Mouse (Mus musculus): ENCODE measurements around the gene Mdh1. TPM values are rescaled to one million over a fixed set of nuclear protein-coding genes. Genes with fewer than 3 reads are reported as not detected.

Mdh1 gene
- 319 and 339 TPM in 2 replicates for polyA plus RNA-seq (2012; rRNA removed)

- peak; percentile 89 for DNase-seq (ENCODE audit: low read depth)
Observed at GRCm38 (mm10) chr11:21571700-21572381, at the start of gene Mdh1, which contains the start of gene Wdpcp. TSS of gene Mdh1 (minus strand) at chr11:21572367. TSS of gene Wdpcp (plus strand) at chr11:21572235.

DNA sequence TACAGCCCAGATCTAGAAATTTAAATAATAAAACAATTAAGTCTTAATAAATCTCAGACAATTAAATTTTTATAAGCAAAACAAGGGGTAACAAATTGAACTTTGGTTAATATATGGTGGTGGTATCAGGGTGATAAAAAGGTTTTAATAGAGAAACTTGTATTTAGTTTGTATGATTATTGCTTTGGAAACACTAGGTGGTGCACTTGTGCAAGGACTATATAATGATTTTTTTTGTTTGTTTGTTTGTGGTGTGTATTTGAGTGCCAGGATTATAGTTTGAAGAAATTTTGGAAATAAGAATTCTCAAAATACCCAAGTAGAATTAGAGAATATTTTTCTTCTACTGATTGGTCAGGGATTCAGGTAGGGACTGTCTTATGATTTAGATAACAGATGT, 43.7 kb upstream of the Mdh1 start:
- no peak for DNase-seq (ENCODE audit: low read depth)

- DNase-seq (ENCODE audit: low read depth) = no peak
Observed at GRCm38 (mm10) chr11:21602497-21602896, 30.3 kb upstream of the Mdh1 start.

DNA sequence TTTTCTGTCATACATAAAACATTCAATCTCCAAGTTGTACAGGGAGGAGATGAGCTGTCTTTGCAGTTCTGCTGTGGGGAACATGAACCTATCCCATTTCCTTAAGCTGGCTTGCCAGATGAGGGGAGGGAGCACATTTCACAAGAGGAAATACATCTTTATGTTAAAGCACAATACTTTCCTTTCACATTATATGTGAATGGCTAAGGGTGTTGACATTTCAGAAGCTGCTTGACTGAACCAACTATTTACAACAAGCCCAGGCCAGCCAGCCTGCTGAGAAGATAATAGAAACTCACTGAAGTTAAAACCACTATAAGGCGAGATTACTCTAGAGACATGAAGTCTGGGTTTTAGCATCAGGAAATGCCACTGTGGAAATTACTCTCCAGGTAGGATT, 11.1 kb upstream of the Mdh1 start:
- DNase-seq (ENCODE audit: low read depth) = no peak

DNA sequence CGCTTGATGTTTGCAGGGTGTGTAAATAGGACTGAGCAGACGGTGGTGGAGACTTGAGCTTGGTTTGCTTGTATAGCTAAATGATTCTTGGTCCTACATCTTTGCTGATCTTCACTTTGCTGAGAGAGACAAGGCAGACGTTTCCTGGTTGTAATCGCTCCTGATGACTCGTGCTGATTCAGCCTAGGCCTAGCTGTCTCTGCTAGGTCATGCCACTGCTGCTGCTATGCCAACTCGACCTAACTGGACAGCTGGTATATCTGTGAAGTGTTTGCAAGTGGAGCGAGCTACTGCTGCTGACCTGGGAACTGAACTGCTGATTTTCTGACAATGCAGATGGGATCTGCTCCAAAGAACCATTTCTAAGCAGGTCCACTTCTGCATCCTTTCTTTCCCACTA, 9.3 kb upstream of the Mdh1 start:
- no peak for DNase-seq (ENCODE audit: low read depth)

DNA sequence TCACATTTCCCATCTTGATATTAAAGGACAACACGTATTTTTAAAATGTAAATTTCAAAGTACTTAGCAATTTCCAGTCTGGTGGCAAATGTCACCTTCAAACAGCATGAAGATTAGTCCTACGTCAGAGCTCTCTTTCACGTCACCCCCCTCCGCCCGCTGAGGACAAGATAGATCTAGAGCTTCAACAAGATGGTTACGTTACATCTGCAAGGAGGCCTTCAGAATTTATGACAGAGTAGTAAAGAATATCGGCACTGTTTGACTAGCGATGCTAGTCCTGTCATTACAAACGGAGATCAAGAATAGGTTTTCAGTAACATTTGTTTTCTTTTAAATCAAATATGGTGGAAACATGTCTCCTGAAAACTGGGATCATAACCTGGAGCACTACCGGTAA, 1.2 kb downstream of the Mdh1 start:
- no peak for DNase-seq (ENCODE audit: low read depth)

DNA sequence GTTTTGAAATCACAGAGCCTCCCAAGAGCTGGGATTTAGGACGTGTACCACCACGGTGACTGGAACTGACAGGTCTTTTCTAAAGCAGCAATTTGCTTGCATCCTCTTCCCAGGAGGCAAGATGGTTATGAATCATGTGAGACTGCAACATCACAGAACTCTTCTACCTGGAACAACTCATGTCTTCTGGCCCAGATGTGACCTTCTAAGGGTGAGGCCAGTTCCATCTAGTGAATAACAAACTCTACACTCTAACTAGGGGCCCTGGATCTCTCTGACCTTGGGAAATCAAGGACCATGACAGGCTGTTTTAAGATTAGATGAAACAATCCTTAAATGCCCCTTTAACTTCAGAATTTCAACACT, 2.1 kb downstream of the Mdh1 start:
- no peak for DNase-seq (ENCODE audit: low read depth)

GRCm38 (mm10) chr11:21569456-21570108, 2.6 kb downstream of the Mdh1 start:
- DNase-seq (ENCODE audit: low read depth) = no peak

DNA sequence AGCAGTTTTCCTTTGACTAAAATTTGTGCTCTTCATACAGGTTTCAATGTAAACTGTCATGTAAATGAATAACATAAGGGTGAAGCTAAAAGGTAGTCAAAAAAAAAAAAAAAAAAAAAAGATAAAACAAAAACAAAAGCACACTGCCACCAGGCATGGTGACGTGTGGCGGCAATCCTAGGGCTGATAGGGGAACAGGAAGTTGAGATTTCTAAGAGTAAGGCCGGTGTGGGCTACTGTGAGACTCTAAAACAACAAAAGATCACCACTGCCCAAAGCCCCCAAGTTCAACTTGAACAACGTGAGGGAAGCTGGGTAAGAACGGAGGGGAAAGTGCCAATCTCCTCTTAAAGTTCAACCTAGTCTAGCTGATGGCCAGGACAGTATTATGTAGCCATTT, 3.2 kb downstream of the Mdh1 start:
- DNase-seq (ENCODE audit: low read depth) = no peak

DNA sequence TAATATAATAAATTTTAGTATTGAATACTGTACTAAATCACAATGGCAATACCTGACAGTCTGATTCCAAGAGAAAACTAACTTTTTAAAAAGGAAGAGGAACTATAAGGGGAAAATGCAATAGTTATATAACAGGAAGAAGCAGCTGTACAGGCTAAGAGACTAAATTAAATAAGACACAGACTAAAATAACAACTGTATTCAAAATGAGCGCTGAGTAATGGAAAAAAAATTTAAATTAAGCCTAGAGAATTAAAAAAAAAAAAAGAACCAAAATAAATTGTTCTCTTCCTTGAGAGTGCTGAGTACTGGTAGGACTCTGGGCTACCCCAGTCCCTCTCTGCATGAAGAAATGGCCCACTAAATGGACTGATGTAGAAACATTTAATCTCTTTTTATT, 4.4 kb downstream of the Mdh1 start:
- DNase-seq (ENCODE audit: low read depth) = no peak

- DNase-seq (ENCODE audit: low read depth) = no peak
Observed at GRCm38 (mm10) chr11:21566934-21567333, 5.2 kb downstream of the Mdh1 start.

DNA sequence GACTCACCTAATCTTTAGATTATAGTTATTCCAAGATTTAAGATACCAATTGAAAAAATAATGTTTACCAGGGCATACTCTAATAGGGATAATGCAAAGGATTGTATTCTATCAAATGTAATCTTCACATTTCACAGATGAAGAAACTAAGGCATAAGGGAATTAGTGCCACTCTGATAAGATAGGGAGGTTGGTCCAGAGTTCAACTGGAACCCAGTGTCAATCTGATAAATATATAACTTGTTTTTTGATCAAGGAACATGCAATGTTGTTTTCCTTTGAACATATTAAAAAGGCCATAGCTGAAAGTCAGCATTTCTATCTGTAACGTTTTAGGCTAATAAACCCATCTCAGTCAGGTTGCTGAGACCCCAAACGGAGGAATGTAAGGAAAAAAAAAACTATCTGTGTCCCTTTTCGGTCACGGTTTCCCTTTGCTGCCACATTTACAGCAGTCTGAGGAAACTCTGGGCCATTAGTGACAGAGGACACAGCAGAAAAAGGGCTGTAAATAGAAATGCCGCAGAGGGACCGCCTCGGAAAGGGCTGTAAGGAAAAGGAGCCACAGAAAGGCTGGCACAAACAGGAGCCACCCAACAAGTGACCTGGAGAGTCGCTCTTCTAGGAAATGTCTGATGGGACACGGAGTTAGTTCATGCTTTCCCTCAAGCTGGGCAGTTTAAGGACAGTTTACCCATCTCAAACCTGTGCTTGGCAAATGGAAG, 7.3 kb downstream of the Mdh1 start:
- DNase-seq (ENCODE audit: low read depth) = no peak

- no peak for DNase-seq (ENCODE audit: low read depth)
Observed at GRCm38 (mm10) chr11:21563617-21564325, 8.4 kb downstream of the Mdh1 start.

- no peak for DNase-seq (ENCODE audit: low read depth)
Observed at GRCm38 (mm10) chr11:21561347-21561746, 10.8 kb downstream of the Mdh1 start.

GRCm38 (mm10) chr11:21559727-21560126, 12.4 kb downstream of the Mdh1 start:
- no peak for DNase-seq (ENCODE audit: low read depth)

DNA sequence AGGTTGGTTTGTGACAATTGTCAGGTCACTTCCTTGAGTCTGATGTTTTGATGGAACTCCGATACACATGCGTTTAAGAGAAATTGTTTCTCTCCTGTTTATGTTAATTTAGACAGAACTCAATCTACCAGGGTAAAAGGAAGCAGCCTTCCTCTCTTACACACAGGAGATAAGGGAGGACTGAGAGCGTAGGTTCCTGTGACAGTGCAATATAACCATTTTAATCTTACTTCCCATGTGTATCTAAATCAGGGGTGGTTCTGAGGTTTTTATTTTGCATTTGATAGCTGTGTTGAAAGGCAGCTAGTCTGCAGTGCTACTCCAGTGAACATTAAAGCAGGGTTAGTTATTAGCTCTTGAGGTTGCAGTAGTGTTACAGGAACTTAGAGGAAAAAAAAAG, 20.1 kb downstream of the Mdh1 start:
- DNase-seq (ENCODE audit: low read depth) = no peak

- DNase-seq (ENCODE audit: low read depth) = no peak
Observed at GRCm38 (mm10) chr11:21550222-21551173, 21.7 kb downstream of the Mdh1 start.

- no peak for DNase-seq (ENCODE audit: low read depth)
Observed at GRCm38 (mm10) chr11:21549754-21550153, 22.4 kb downstream of the Mdh1 start.

GRCm38 (mm10) chr11:21549052-21549451, 23.1 kb downstream of the Mdh1 start:
- DNase-seq (ENCODE audit: low read depth) = no peak

DNA sequence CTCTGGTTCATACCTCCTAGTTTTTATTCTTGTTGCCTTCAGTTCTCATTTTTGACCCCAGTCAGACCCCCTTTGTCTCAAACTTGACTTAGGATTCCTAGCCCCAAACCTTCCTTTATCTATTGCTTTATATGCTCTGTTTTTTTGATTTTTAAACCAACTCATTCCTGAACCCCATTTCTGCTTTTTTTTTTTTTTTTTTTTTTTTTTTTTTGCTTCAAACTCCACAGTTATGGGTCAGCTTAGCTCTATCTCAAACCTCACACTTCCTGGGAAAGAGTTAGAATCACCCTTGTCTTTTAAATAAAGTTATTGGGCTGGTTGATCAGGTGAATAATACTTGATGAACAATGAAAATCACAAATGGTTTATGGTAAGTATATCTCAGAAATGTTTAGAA, 24.6 kb downstream of the Mdh1 start:
- DNase-seq (ENCODE audit: low read depth) = no peak

GRCm38 (mm10) chr11:21546671-21547070, 25.5 kb downstream of the Mdh1 start:
- no peak for DNase-seq (ENCODE audit: low read depth)
